Mouse (Mus musculus) frontal cortex, postnatal 10 days (tissue): ENCODE measurements around the gene Skp2.

ENCODE experiments used
- DNase-seq, 2 experiments: peaks; one replicate each; pipeline ENCODE4 v3.0.0; 2022; ENCODE audit warnings: low spot score in 2 of 2, mixed read lengths in 1 of 2

The Skp2 gene

GRCm38 (mm10) chr15:9075608-9076200, 79.5 kb downstream of the Skp2 start:
- no peak for DNase-seq

- DNase-seq, result no peak
These were observed 80.6 kb downstream of the Skp2 start for GRCm38 (mm10) chr15:9074671-9075070.

- DNase-seq, result no peak
These were observed 81.1 kb downstream of the Skp2 start for GRCm38 (mm10) chr15:9074139-9074538.

- no peak for DNase-seq
These were observed 81.5 kb downstream of the Skp2 start for GRCm38 (mm10) chr15:9073684-9074083.

- DNase-seq, result no peak
These were observed 82.1 kb downstream of the Skp2 start for GRCm38 (mm10) chr15:9073067-9073608.

- no peak for DNase-seq
These were observed 82.6 kb downstream of the Skp2 start for GRCm38 (mm10) chr15:9072630-9073029.

GRCm38 (mm10) chr15:9071556-9072544, 83.4 kb downstream of the Skp2 start:
- peak; percentile 43 to 52 for DNase-seq

- peak; percentile 98 to 99 for DNase-seq
These were observed 84.2 kb downstream of the Skp2 start, which contains the start of gene Nadk2 for GRCm38 (mm10) chr15:9070912-9071555. Nadk2 (plus strand) TSS chr15:9071260.

- DNase-seq, result no peak
These were observed 84.9 kb downstream of the Skp2 start for GRCm38 (mm10) chr15:9070353-9070752.

GRCm38 (mm10) chr15:9068881-9069280, 86.3 kb downstream of the Skp2 start:
- no peak for DNase-seq
